Mouse (Mus musculus): ENCODE measurements around the gene Vwa3b.

Gene Vwa3b

DNA sequence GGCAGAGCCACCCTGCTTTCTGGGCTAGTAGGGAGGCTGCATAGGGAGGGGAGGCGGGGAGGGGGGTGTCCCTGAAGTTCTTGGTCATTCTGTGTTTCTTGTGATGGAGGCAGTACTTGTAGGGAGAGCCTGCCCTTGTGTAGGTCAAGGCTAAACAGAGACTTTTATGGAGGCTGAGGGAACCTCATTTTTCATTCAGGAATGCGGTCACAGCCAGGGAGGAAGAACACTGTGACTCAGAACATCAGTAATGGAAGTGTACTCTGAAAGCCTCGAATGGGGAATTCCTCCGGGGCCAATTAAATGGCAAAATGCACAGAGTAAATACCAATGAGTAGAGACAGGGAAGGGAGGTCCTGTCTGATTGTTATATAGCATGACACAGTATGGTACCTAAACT lies 37.4 kb downstream of the Vwa3b start:
- DNase-seq (ENCODE audit: low read depth) = no peak

DNA sequence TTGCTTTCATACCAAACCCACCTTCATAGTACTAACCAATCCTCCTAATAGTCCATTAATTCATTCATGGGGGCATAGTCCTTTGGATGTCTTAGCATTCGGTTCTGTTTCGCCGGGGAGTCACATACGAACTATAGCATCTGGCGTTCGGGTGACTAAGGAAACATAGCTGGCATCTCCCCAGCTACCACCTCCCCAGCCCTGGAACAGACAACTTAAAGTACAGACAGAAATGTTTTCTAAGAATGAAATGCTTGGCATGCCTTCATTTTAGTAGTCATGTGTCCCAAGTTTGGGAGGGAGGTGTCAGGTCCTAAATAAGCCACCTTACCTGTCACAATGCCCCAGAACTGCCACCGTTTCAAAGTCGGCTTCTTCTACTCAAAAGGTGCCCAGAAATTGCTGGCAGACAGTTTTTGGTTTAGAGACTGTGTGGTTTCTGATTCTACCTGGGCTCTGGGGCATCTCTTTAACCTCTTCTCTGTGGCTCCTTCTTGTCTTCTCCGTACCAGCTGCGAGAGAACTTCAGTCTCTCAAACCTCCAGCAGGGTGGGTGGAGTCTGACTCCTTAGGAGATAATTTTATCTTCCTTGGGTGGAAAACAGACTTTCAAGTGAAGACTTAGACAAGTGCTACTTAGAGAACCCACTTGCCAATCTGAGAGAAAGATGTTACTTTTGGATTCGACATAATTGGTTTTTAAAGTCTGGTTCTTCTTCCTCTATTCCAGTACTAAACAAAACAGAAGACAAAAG lies 39.4 kb downstream of the Vwa3b start:
- no peak for DNase-seq (ENCODE audit: low read depth)

DNA sequence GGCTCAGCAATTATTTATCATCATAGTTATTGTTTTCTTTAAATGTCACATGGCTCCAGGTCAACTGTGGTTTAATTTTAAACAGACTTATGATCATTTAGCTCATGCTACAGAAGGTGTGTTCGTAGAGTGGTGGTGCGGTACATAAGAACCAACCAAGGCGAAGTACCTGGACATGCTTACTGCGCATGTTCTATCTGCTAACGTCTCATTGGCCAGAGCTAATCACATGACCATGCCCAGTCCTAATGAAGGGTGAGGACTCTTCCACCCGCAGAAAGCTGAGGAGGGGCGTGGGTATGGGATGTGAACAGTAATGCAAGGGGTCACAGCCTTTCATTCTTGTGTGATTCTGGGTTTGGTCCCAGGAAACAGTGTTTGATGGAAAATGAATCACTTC lies 49.4 kb downstream of the Vwa3b start:
- no peak for DNase-seq (ENCODE audit: low read depth)

DNA sequence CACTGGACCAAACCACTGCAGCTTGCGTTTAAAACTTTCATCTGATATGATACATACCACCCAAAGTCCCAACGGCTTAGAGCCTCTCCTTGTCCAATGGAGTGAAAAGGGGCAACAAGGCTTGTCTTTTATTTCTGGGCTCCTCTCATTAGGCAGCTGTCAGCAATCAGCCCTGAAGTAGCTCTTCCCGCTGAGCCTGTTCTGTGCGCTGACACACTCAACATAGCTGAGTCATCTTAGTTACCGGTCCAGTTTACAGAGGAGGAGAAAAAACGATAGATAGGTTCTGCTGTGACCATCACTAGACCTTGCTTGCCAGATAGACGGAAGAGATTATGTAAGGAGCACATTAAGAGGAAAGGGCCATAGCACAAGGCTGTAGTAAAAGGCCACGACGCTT lies 50.9 kb downstream of the Vwa3b start:
- no peak for DNase-seq (ENCODE audit: low read depth)

DNA sequence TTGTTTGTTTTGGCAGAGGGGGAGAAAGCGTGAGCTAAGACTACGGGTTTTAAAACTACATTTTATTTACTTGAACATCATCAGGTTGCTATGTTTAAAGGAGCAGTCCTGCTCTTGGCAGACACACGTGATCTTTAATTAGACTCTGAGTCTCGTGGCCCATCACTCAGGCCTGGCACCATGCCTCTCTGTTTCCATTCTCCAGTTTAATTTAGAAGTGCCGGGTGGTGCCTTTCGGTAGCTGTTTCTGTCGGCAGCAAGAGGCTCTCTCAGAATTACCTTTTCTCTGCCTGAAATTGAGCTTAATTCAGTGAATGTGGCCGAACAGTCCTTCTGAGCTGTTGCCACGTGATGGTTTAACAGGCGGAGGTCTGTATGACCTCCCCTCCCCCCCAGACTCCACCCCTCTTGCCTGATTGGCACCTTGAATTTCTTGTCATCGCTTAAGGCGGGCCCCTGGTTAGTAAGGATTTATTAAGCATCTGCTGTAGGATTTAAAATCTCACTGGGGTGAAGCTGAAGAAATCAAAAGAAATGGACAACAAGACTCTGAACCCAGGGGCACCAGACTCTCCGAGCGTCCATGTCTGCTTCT lies 51.7 kb downstream of the Vwa3b start:
- DNase-seq (ENCODE audit: low read depth) = no peak

DNA sequence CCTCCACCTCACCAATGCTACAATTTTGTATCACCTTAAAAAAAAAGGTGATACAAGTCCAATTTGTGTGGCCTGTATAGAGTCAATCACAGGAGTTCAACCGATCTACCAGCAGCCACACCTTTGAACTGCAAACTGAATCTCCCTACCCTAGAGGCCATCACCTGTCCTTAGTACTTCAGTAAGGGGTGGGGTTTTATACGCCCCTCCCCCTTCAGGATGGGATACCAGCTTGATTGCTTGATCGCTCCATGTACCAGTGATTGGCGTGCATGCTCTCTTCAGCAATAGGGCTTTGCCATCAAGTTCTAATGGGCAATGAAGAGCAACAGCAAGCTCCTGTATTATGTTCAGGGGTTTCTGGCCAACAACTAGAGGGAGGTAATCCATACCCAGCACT lies 54.0 kb downstream of the Vwa3b start:
- DNase-seq (ENCODE audit: low read depth) = no peak

DNA sequence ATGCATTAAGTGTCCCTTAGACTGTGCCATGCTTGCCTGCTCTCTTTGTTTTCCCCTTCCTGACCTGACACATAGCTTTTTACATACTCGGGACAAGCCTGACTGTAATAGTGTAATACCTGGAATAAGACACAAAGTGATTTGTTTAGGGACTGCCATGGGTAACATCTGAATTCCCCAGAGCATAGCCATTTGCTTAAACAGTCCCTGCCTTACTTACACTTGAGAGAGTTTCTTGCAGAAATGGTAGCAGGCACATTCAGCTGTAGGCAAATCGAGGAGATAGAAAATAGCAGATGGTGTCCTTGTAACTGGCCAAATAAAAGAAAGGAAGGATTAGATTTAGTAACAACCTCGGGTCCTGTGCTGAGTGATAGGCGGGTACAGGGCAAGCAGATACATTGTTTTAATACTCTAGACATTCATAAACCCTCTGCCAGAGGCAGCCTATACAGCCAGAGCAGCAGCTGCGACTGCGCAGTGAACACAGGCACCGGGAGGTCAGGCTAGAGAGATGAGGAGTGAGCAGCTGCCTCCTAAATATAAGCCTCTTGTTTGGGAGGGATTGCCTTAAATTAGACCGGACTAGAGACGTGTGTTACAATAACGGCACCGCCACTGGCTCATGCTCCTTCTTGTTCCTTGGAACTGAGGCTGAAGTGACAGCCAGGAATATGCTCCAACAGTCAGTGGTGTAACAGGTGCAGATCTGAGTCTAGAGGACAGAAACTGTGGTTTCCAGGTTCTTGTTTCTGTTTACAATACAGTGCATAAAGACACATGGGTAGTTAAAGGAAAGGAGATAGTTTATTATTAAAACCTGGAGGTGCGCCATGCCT lies 55.2 kb downstream of the Vwa3b start:
- DNase-seq (ENCODE audit: low read depth) = no peak

DNA sequence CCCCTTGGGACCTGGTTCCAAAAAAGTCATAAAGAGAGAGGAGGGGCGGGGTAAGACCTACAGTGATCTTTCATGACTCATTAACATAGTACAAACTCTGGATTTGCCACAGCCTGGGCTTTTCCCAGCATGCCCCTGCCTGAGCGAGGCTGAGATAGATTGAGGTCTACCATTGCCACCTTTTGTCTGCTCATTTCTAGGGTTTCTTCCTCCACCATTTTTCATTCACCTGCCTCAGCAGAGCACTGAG lies 55.7 kb downstream of the Vwa3b start:
- no peak for DNase-seq (ENCODE audit: low read depth)

DNA sequence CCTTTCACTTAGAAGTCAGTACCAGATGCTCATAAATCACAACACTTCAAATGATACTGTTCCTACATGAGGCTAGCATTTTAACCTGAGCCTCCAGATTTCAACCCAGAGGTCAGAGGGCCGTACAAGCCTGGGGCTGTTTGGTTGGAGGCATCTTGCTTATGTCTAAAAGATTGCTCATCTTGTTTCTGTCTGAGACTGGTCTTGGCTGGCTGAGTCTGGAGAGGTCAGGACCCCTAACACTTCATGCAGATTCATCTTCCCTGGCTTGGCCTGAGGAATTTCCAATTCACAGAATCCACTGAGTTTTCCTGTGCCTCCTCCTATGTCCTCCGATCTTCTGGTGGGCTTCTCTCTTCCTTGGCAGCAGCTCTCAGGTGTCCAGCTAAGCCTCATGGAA lies 57.7 kb downstream of the Vwa3b start:
- DNase-seq (ENCODE audit: low read depth) = no peak

DNA sequence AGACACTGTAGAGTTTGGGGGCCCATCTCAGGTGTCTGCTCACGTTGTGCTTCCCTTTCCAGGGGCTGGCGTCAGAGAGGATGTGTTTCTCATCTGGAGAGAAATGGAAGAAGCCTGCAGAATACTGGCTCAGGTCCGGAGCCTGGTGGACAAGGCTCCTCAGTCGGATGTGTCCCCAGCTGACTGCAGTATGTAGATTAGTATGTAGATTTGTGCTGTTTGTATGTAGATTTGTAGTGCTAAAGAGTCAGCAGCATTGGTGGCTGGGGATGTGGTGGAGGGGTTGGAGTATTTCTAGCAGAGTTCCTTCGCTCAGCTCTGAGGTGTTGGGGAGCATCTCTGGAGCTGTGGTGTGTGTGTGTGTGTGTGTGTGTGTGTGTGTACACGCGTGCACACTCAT lies 58.8 kb downstream of the Vwa3b start:
- no peak for DNase-seq (ENCODE audit: low read depth)

DNA sequence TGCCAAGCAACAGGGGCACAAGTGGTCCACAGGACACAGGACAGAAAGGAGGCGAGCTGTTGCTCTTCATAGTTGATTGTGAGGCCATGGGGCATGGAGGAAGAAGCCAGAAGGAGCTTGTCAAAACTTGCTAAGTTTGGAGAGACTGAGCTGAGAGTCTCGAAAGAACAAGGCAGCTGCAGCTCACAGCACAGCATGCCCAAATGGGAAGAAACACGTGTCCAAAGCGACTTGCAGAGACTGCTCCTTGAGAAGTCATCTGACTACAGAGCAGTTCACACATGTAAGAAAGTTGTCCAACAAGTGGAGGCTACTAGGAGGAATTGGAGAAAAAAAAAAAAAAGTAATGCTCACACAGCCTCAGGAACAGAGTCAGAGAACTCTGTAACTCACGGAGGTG lies 62.8 kb downstream of the Vwa3b start:
- no peak for DNase-seq (ENCODE audit: low read depth)

DNA sequence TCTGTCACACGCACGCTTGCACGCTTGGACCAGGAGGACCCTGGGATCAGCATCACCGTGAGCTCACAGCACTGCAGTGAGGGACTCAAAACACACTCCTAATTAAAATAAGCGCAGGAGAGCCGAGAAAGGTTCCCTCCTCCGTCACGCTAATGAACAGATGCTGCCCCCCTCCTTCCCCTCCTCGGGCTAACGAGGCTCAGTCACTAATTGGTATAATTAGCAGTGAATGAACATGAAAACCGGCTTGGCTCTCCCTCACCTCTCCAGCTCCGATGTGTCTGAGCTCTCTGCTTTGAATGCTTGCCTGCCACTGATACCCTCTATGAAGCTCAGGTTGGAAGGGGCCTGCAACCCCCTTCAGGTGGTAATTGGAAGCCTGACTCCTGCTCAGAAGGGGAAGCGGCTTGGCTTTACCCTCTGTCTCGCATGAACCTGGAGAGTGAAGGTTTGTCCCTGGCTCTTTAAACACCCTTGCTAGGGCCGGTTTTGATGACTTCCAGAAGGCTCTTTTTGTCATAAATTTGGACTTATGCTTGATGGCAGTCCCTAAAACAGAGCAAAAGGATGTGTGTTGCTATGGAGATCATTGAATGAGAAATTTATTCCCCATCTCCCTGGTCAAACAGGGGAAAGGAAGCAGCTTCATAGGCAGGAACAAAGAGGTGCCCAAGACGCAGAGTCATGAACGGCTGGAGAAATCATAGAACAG lies 71.1 kb downstream of the Vwa3b start:
- no peak for DNase-seq (ENCODE audit: low read depth)

DNA sequence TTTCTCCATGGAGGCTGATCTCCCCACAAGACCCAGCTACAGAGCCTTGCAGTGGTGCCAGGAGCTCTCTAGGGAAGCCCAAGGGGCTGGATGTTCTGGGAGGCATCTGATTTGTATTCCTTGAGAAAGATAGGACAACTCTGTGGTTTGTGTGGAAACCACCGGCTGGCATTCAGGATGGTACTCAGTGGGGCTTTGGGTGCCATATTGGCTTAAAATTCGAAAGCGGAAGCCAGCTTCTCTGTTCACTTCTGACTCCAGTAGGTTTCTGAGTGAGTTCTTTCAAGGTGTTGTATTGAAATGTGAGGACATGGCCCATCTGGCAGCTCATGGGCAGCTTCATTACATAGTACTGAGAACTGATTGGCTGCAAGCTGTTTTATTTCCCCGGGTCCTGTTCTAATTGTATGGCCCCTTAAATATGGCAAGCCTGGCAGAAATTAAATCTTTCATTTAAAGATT lies 71.7 kb downstream of the Vwa3b start:
- no peak for DNase-seq (ENCODE audit: low read depth)

DNA sequence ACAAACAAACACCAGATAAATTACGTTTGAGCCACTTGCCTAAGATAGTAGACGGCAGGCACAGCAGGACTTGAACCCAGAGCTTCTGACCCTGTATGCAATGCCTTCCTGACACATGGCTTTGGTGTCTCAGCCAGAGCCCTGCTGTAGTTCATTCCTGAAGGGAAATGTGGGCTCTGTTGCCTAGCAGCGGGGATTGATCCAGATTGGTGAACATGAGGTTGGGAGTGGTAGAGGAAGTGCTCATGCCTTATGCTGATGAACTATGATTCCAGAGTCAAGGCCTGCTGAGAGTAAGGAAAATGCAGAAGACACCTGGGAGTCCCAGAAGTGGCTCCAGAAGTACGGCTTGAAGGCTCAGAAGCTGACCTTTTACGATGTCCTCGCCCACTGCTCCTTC lies 74.0 kb downstream of the Vwa3b start:
- DNase-seq (ENCODE audit: low read depth) = no peak

DNA sequence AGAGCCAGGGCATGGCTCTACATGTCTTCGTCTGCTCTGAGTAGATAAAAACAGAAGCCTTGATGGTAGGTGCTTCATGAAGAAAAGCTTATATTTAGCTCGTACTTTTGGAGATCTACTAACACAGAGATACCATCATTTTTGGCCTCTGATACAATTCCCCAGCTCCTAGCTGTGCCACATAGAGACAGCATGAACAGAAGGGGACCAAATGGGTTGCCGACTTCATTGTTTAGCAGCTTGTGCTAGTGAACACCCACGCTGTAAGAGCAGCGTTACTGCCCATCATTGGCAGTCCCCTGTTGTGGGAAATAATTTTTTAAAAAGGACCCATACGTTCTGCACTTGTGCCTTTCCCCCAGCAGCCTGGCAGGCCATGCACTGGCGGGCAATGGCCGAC lies 74.6 kb downstream of the Vwa3b start:
- DNase-seq (ENCODE audit: low read depth) = no peak

DNA sequence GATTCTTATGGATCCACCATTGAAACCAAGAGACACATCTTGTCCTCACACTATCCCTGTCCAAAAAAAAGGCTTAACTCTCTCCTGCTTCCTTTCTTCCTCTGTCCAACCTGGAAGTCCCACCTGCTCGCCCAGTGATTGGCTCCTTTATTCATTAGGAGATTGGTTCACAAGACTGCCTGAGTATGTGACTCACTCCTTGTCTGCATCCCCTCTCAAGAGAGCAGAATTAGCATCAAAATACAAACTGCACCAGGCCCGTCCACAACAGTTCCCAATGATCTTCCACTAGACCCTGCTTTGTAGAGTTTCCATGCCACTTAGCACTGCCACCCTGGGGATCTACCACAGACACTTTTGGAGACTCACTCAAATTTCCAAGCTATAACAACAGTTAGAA lies 75.3 kb downstream of the Vwa3b start:
- no peak for DNase-seq (ENCODE audit: low read depth)

DNA sequence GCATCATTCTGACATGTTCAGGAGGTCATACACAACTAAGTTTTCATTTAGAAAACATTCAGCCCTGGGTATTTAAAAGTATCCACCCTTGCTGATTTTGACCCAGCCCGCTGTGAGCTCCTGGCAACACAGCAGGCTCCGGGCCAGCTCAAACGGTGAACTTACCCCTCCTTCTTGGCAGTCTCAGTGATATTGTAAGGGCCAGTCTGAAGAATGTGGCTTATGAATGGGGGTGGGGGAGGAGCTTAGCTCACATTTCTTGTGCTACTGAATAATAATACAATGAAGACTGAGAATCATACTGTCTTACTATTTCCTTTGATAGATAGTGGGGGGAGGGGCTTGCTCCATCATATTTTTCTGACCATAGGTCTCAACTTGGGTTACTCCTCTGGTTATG lies 78.8 kb downstream of the Vwa3b start:
- no peak for DNase-seq (ENCODE audit: low read depth)

DNA sequence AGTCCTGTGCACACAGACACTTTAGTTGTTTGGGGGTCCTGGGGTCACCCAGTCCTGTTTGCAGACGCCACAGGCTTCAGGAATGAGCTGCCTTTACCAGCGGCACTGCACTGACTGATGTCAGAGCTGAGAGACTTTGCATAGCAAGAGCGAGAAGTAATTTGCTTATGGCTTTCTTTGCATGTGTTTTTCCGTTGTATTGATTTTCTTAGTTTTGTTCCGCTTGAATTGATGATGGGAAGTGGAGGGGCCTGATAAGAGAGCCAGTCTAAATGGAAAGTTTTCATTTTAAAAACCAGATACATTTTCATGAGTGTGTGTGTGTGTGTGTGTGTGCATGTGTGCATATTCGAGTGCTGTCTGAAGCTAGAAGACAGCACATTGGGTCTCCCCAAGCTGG lies 87.4 kb downstream of the Vwa3b start:
- DNase-seq (ENCODE audit: low read depth) = no peak

DNA sequence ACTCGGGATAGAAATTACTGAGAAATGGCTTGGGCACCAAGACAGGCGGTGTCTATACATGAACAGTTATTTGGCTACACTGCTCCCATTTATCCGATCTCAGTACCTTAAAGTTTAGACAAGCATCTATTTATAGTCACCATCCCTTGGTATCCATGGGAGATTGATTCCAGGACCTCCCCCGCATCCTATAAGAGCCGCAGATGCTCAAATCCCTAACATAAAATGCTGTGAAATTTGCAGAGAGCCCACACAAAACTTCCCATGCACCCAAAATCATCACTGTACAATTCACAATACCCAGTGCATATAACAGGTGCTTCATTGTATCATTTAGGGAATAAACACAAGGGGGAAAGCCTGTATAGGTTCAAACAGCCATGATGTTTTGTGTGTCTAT lies 89.5 kb downstream of the Vwa3b start:
- no peak for DNase-seq (ENCODE audit: low read depth)

DNA sequence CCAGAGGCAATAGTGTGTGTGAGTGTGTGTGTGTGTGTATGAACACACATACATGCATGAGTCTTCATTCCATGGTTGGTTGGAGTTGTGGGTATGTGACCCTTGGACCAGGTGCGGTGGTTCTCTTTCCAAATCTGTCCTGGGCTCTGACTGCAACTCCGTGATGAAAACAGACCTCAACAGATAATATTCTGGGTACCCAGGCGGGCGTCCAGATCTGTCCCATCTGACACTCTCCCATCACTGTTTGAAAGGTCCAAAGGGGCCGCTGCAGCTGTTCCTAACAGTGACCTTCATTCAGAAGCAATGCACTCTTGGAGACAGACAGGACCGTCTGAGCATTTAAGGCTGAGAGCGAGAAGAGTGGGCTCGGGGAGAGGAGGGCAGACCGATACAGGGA lies 90.2 kb downstream of the Vwa3b start:
- DNase-seq (ENCODE audit: low read depth) = no peak

DNA sequence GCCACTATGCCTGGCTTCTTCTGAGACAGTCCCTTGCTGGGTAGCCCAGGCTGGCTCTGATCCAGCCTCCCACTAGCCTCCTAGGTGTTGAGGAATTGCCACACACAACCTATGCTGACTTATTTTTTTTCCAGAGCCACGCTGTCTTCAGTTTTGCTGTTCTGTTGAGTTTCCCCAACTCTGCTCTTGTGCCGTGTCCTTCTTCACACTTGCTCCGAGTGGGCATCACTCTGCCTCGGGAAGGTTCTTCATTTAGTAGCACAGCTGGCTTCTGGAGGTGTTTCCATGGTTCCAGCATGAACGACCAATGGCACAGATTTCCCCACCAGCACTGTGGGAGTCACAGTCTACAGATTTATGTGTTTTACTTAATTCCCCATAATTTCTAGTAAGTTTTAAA lies 91.6 kb downstream of the Vwa3b start:
- DNase-seq (ENCODE audit: low read depth) = no peak

DNA sequence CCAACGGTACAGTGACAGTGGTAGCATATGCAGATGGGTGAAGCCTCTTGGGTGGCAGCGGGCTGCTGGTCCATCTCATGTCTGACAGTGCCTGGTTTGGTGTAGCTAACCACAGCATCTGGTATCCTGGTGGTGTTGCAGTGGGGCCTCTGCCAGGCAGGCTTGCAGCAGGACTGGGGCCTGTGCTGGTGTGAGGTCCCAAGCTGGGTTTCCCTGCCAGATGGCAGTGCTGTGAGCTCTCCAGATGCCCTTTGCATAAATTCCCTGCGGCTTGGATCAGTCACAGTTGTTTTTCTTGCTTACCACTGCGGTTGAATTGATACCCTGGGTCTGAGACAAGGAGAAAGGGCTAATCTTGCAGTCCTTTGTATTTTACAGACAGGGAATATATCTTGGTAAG lies 95.9 kb downstream of the Vwa3b start:
- DNase-seq (ENCODE audit: low read depth) = no peak

DNA sequence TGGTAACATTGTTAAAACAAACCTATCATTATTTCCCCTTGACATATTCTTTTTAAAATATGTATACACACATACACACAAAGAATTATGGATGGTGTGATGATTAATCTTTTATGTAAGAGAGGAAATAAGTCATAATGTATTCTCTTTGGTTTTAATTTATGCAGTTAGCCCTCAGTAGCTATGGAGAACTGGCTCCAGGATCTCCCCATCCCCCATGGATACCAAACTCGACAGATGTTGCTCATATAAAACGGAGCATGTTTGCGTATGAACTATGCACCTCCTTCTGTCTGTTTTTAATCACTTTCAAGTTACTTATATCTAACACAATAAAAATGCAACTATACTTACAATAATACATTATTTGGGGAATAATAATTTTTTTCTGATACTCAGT lies 96.4 kb downstream of the Vwa3b start:
- no peak for DNase-seq (ENCODE audit: low read depth)
